Mouse (Mus musculus): Measurements from ENCODE around the gene Zbtb20.

- TF ChIP-seq CTCF (IDR thresholded peaks at IDR 0.05; ENCODE audit: low read depth, low read length) (no peak), POLR2A (IDR thresholded peaks at IDR 0.05; ENCODE audit: borderline replicate concordance, low read depth, low read length) (no peak)
Observed at GRCm38 (mm10) chr16:43484400-43484799, 608.7 kb downstream of the Zbtb20 start.

Measured in bone marrow macrophage, adult 2 months (primary cell).